Comparison of ENCODE assay signal across 11 mouse cellular contexts in genomic region chr9:63532966-63533711, GRCm38 (mm10).
DNase-seq lines count a peak whose midpoint lies in the region; ATAC-seq lines count a peak whose summit lies in the region.
"Had no signal": no experiment of that assay in that cellular context is flagged by ENCODE, and none has a peak within 500 bp of the region (broad histone marks: within the 10 kb centered on the region; RNA-seq: fewer than 3 reads in every experiment).

No protein-coding gene starts in this region.

- no peaks in the 10 kb centered on the region for H3K27me3 ChIP-seq in liver, embryonic 13.5 days
- H3K27me3 ChIP-seq in liver, embryonic 11.5 days (replicated peaks; ENCODE audit: control insufficient read depth, insufficient read depth, low read length) = 0 out of 2 replicates have a peak, but pooled peaks cover 3% of the 10 kb centered on the region

- no peak overlapping the region for H3K9ac ChIP-seq in liver, embryonic 13.5 days
- H3K9ac ChIP-seq in liver, embryonic 11.5 days (ENCODE audit: low read depth, low read length) = no peak overlapping the region
- H3K9ac ChIP-seq: embryonic facial prominence, embryonic 13.5 days; forebrain, embryonic 15.5 days had no signal

- no peak overlapping the region for H3K4me2 ChIP-seq in liver, embryonic 13.5 days
- H3K4me2 ChIP-seq in liver, embryonic 11.5 days = no peak overlapping the region
- H3K4me2 ChIP-seq: embryonic facial prominence, embryonic 13.5 days; forebrain, embryonic 15.5 days had no signal

- no peak overlapping the region for H3K27ac ChIP-seq in liver, embryonic 13.5 days
- H3K27ac ChIP-seq in liver, embryonic 11.5 days (ENCODE audit: low read depth, low read length) = no peak overlapping the region
- H3K27ac ChIP-seq: embryonic facial prominence, embryonic 13.5 days; forebrain, embryonic 15.5 days had no signal

- DNase-seq in adrenal gland, postnatal 10 days = peak; percentile 40
- DNase-seq in adrenal gland, adult 8-10 months = no peak
- DNase-seq in liver, embryonic 13.5 days = no peak
- DNase-seq in liver, embryonic 11.5 days (ENCODE audit: low spot score) = no peak
- DNase-seq in embryo, embryonic 10.5 days (ENCODE audit: low spot score) = peak; percentile 36
- peak; percentile 40 for DNase-seq in kidney, postnatal 14 days
- no peak for DNase-seq in cerebellum, postnatal 10 days
- DNase-seq: heart, postnatal 36 days had no signal

- no peaks in the 10 kb centered on the region for H3K36me3 ChIP-seq in liver, embryonic 13.5 days
- H3K36me3 ChIP-seq in liver, embryonic 11.5 days (ENCODE audit: control insufficient read depth, insufficient read depth, low read length) = no peaks in the 10 kb centered on the region
- H3K36me3 ChIP-seq: embryonic facial prominence, embryonic 13.5 days; forebrain, embryonic 15.5 days had no signal

- 0 out of 2 replicates have a peak, but pooled peaks have one; percentile 20 for ATAC-seq in liver, embryonic 13.5 days (ENCODE audit: low read depth)
- ATAC-seq in liver, embryonic 11.5 days (replicated peaks; ENCODE audit: low FRiP score) = no peak
- no peak for ATAC-seq in activated CD4-positive, CD25-positive, alpha-beta regulatory T cell, adult 4 months
- ATAC-seq: forebrain, embryonic 15.5 days had no signal

- no peaks in the 10 kb centered on the region for H3K9me3 ChIP-seq in liver, embryonic 13.5 days (replicated peaks)
- H3K9me3 ChIP-seq in liver, embryonic 11.5 days (ENCODE audit: control insufficient read depth, low read length) = no peaks in the 10 kb centered on the region
- H3K9me3 ChIP-seq: embryonic facial prominence, embryonic 13.5 days; forebrain, embryonic 15.5 days had no signal

- WGBS in liver, embryonic 13.5 days (ENCODE audit: insufficient replicate concordance) = 44% methylated on average over 9 of the region's 9 CpGs
- WGBS in liver, embryonic 11.5 days = 58% methylated on average over 9 of the region's 9 CpGs

- H3K4me1 ChIP-seq in liver, embryonic 13.5 days (replicated peaks) = peaks cover 12% of the 10 kb centered on the region; the same call in 1 of the 2 replicates
- no peaks in the 10 kb centered on the region; the same call in 1 of the 2 replicates for H3K4me1 ChIP-seq in liver, embryonic 11.5 days (replicated peaks; ENCODE audit: control insufficient read depth, insufficient read depth, low read length)

- H3K4me3 ChIP-seq in liver, embryonic 13.5 days (replicated peaks) = no peak overlapping the region
- H3K4me3 ChIP-seq in liver, embryonic 11.5 days (ENCODE audit: low read depth, low read length) = no peak overlapping the region
- H3K4me3 ChIP-seq: embryonic facial prominence, embryonic 13.5 days; forebrain, embryonic 15.5 days had no signal

Comparison
In these comparisons a context has a peak if more than half of its experiments do, and no peak if none do; other contexts are left out.
1. DNase-seq: peak in adrenal gland, postnatal 10 days (single experiment), embryo, embryonic 10.5 days (single experiment) and kidney, postnatal 14 days (single experiment); none in adrenal gland, adult 8-10 months (single experiment), liver, embryonic 13.5 days (single experiment), liver, embryonic 11.5 days (single experiment) and cerebellum, postnatal 10 days (0 of 2).